Mouse (Mus musculus): ENCODE results near the gene Psma4.

GRCm38 (mm10) chr9:54915576-54915975, 35.0 kb upstream of the Psma4 start:
- no peak for TF ChIP-seq CTCF (IDR thresholded peaks at IDR 0.05; ENCODE audit: low read depth)
- TF ChIP-seq EP300 (optimal IDR thresholded peaks at IDR 0.05): no peak
